Mouse (Mus musculus) hindbrain, embryonic 12.5 days (tissue): ENCODE measurements at regions not wholly inside any gene's neighbourhood (a gene's known extent, or its start where the extent isn't known, plus 50 kb on each side); places are given as distances from the start of the nearest gene placed in this dataset.

Source experiments
- ATAC-seq: fragments of 200-750 bp; cut with Nextera tagmentation; 2 replicates; pipeline ENCODE4 v1.8.0; 2017; ENCODE audit warnings: moderate TSS enrichment; ENCODE audit not compliant: low FRiP score
- H3K27ac ChIP-seq: fragments of 300-500 bp; sonication (generic); 2 replicates; pipeline ENCODE4 v1.5.1; 2016; ENCODE audit warnings: mild to moderate bottlenecking
- H3K27me3 ChIP-seq: fragments of 300-500 bp; sonication (generic); 2 replicates; pipeline ENCODE4 v1.6.1; 2016; ENCODE audit warnings: mild to moderate bottlenecking
- H3K36me3 ChIP-seq: fragments of 300-500 bp; sonication (generic); 2 replicates; pipeline ENCODE4 v1.6.1; 2016; ENCODE audit warnings: mild to moderate bottlenecking
- H3K4me1 ChIP-seq: fragments of 300-500 bp; sonication (generic); 2 replicates; pipeline ENCODE4 v1.6.1; 2016
- H3K4me2 ChIP-seq: fragments of 300-500 bp; sonication (generic); replicated peaks from 2 replicates; pipeline ENCODE4 v1.6.1; 2016; ENCODE audit warnings: mild to moderate bottlenecking
- H3K4me3 ChIP-seq: fragments of 300-500 bp; sonication (generic); 2 replicates; pipeline ENCODE4 v1.5.1; 2016; ENCODE audit warnings: mild to moderate bottlenecking
- H3K9ac ChIP-seq: fragments of 300-500 bp; sonication (generic); 2 replicates; pipeline ENCODE4 v1.6.1; 2016; ENCODE audit warnings: mild to moderate bottlenecking, moderate library complexity
- H3K9me3 ChIP-seq: fragments of 300-500 bp; sonication (generic); replicated peaks from 2 replicates; pipeline ENCODE4 v1.6.1; 2016; ENCODE audit warnings: mild to moderate bottlenecking
- WGBS: fragments of 180-500 bp; shearing (Covaris S2); methylation state at CpG from one replicate; pipeline ENCODE4 v1.1.7; 2016; 5-methylcytosine and 5-hydroxymethylcytosine counted together

GRCm38 (mm10) chr4:95156451-95157271, 104.6 kb upstream of the Jun start:
- Histone ChIP-seq H3K27me3 (no peaks in the 10 kb centered on the region), H3K9ac (no peak overlapping the region), H3K4me3 (no peak overlapping the region), H3K4me2 (no peak overlapping the region), H3K36me3 (no peaks in the 10 kb centered on the region), H3K4me1 (peaks cover 14% of the 10 kb centered on the region), H3K9me3 (no peaks in the 10 kb centered on the region), H3K27ac (no peak overlapping the region)
- ATAC-seq = no peak
- WGBS = 55% methylated on average over 5 of the region's 5 CpGs

- Histone ChIP-seq H3K4me2 (no peak overlapping the region), H3K9ac (no peak overlapping the region), H3K9me3 (no peaks in the 10 kb centered on the region), H3K4me1 (peaks cover 14% of the 10 kb centered on the region), H3K36me3 (no peaks in the 10 kb centered on the region), H3K27me3 (no peaks in the 10 kb centered on the region; the same call in 1 of the 2 replicates), H3K4me3 (no peak overlapping the region), H3K27ac (no peak overlapping the region)
- no peak for ATAC-seq
- WGBS = 80% methylated on average over 7 of the region's 7 CpGs
Observed at GRCm38 (mm10) chr4:95157653-95158430, 105.8 kb upstream of the Jun start.

- Histone ChIP-seq H3K36me3 (no peaks in the 10 kb centered on the region), H3K4me1 (peaks cover 8% of the 10 kb centered on the region), H3K9me3 (no peaks in the 10 kb centered on the region), H3K9ac (no peak overlapping the region), H3K4me2 (no peak overlapping the region), H3K27ac (no peak overlapping the region), H3K27me3 (no peaks in the 10 kb centered on the region; the same call in 1 of the 2 replicates), H3K4me3 (no peak overlapping the region)
- WGBS = 78% methylated on average over 6 of the region's 6 CpGs
- ATAC-seq = no peak
Observed at GRCm38 (mm10) chr4:95158632-95159424, 106.8 kb upstream of the Jun start.

- WGBS = 90% methylated on average over 4 of the region's 4 CpGs
- no peak for ATAC-seq
Observed at GRCm38 (mm10) chr4:95159821-95160220, 107.8 kb upstream of the Jun start.

GRCm38 (mm10) chr4:95160465-95160864, 108.4 kb upstream of the Jun start:
- peak overlapping the region; percentile 72 for H3K4me2 ChIP-seq
- no peaks in the 10 kb centered on the region for H3K9me3 ChIP-seq
- H3K4me3 ChIP-seq = no peak overlapping the region
- H3K27me3 ChIP-seq = no peaks in the 10 kb centered on the region; the same call in 1 of the 2 replicates
- WGBS = 80% methylated on average over 3 of the region's 3 CpGs
- H3K4me1 ChIP-seq = 0 out of 2 replicates have a peak, but pooled peaks cover 3% of the 10 kb centered on the region
- no peak overlapping the region for H3K9ac ChIP-seq
- H3K36me3 ChIP-seq = no peaks in the 10 kb centered on the region
- no peak overlapping the region; the same call in 1 of the 2 replicates for H3K27ac ChIP-seq
- no peak for ATAC-seq

More at GRCm38 (mm10) chr4:95159821-95160220, 107.8 kb upstream of the Jun start:
- Histone ChIP-seq H3K9me3 (no peaks in the 10 kb centered on the region), H3K36me3 (no peaks in the 10 kb centered on the region), H3K9ac (no peak overlapping the region), H3K4me2 (no peak overlapping the region), H3K27ac (no peak overlapping the region), H3K4me3 (no peak overlapping the region), H3K4me1 (0 out of 2 replicates have a peak, but pooled peaks cover 3% of the 10 kb centered on the region), H3K27me3 (no peaks in the 10 kb centered on the region; the same call in 1 of the 2 replicates)

- WGBS = 1% methylated on average over 49 of the region's 53 CpGs
- H3K4me2 ChIP-seq = peak overlapping the region; percentile 72
- peak overlapping the region; percentile 78 for H3K9ac ChIP-seq
- H3K27me3 ChIP-seq = no peaks in the 10 kb centered on the region; the same call in 1 of the 2 replicates
- peak overlapping the region; percentile 85 for H3K27ac ChIP-seq
- ATAC-seq = peak; percentile 96
- H3K36me3 ChIP-seq = no peaks in the 10 kb centered on the region
- peak overlapping the region; percentile 55 for H3K4me3 ChIP-seq
- H3K9me3 ChIP-seq = no peaks in the 10 kb centered on the region
- 0 out of 2 replicates have a peak, but pooled peaks cover 3% of the 10 kb centered on the region for H3K4me1 ChIP-seq
Observed at GRCm38 (mm10) chr4:95160912-95161669, 109.1 kb upstream of the Jun start.

- 0 out of 2 replicates have a peak, but pooled peaks cover 3% of the 10 kb centered on the region for H3K4me1 ChIP-seq
- H3K36me3 ChIP-seq = no peaks in the 10 kb centered on the region
- H3K4me2 ChIP-seq = peak overlapping the region; percentile 72
- H3K9ac ChIP-seq = peak overlapping the region; percentile 78
- peak overlapping the region; percentile 55 for H3K4me3 ChIP-seq
- no peak; the same call in 1 of the 2 replicates for ATAC-seq
- no peaks in the 10 kb centered on the region; the same call in 1 of the 2 replicates for H3K27me3 ChIP-seq
- H3K27ac ChIP-seq = peak overlapping the region; percentile 85
- 24% methylated on average over 7 of the region's 7 CpGs for WGBS
- no peaks in the 10 kb centered on the region for H3K9me3 ChIP-seq
Observed at GRCm38 (mm10) chr4:95161670-95162020, 109.6 kb upstream of the Jun start.

GRCm38 (mm10) chr4:95162386-95163090, 110.5 kb upstream of the Jun start:
- Histone ChIP-seq H3K36me3 (no peaks in the 10 kb centered on the region), H3K27ac (no peak overlapping the region), H3K27me3 (no peaks in the 10 kb centered on the region; the same call in 1 of the 2 replicates), H3K4me2 (no peak overlapping the region), H3K9ac (no peak overlapping the region), H3K4me3 (no peak overlapping the region), H3K4me1 (0 out of 2 replicates have a peak, but pooled peaks cover 3% of the 10 kb centered on the region), H3K9me3 (no peaks in the 10 kb centered on the region)
- 71% methylated on average over 9 of the region's 9 CpGs for WGBS
- no peak for ATAC-seq

GRCm38 (mm10) chr4:95163403-95163802, 111.4 kb upstream of the Jun start:
- 0 out of 2 replicates have a peak, but pooled peaks cover 3% of the 10 kb centered on the region for H3K4me1 ChIP-seq
- H3K4me2 ChIP-seq = no peak overlapping the region
- no peak overlapping the region for H3K4me3 ChIP-seq
- WGBS = 81% methylated on average over 4 of the region's 4 CpGs
- H3K27me3 ChIP-seq = no peaks in the 10 kb centered on the region; the same call in 1 of the 2 replicates
- H3K36me3 ChIP-seq = no peaks in the 10 kb centered on the region
- H3K9ac ChIP-seq = no peak overlapping the region
- no peak overlapping the region for H3K27ac ChIP-seq
- ATAC-seq = no peak
- H3K9me3 ChIP-seq = no peaks in the 10 kb centered on the region

GRCm38 (mm10) chr4:95166503-95166902, 114.5 kb upstream of the Jun start:
- no peak for ATAC-seq
- Histone ChIP-seq H3K27me3 (no peaks in the 10 kb centered on the region; the same call in 1 of the 2 replicates), H3K27ac (no peak overlapping the region), H3K4me2 (no peak overlapping the region), H3K4me1 (0 out of 2 replicates have a peak, but pooled peaks cover under 1% of the 10 kb centered on the region), H3K36me3 (no peaks in the 10 kb centered on the region), H3K4me3 (no peak overlapping the region), H3K9ac (no peak overlapping the region), H3K9me3 (no peaks in the 10 kb centered on the region)
- 85% methylated on average over 5 of the region's 5 CpGs for WGBS

- Histone ChIP-seq H3K27me3 (no peaks in the 10 kb centered on the region; the same call in 1 of the 2 replicates), H3K9ac (no peak overlapping the region), H3K9me3 (no peaks in the 10 kb centered on the region), H3K27ac (no peak overlapping the region), H3K36me3 (no peaks in the 10 kb centered on the region), H3K4me1 (no peaks in the 10 kb centered on the region), H3K4me2 (no peak overlapping the region), H3K4me3 (no peak overlapping the region)
- no peak for ATAC-seq
- WGBS = 81% methylated on average over 1 of the region's 1 CpGs
Observed at GRCm38 (mm10) chr4:95167216-95167615, 115.2 kb upstream of the Jun start.
